Mouse (Mus musculus) left cerebral cortex, adult 8-10 months (tissue): ENCODE data around the gene Hcn4. TPM values are rescaled to one million over a fixed set of nuclear protein-coding genes. Genes with fewer than 3 reads are reported as not detected.

Experiments
- DNase-seq, 2 experiments: peaks; one replicate each; pipeline ENCODE4 v3.0.0; 2022; ENCODE audit warnings: low spot score in 2 of 2
- total RNA-seq, 4 experiments: library from RNA; stranded (reverse); gene quantifications; 2 replicates each; pipeline ENCODE4 v1.2.4; 2022

Gene Hcn4
- total RNA-seq, 4 experiments from 2014 or later = 4.8 to 6.2 (median 5.5) TPM

GRCm38 (mm10) chr9:58847676-58848075 is 24.5 kb downstream of the Hcn4 start:
- no peak for DNase-seq

- DNase-seq = no peak
These were observed 26.5 kb downstream of the Hcn4 start for GRCm38 (mm10) chr9:58849576-58850315.

GRCm38 (mm10) chr9:58854931-58855330 is 31.7 kb downstream of the Hcn4 start:
- no peak for DNase-seq

GRCm38 (mm10) chr9:58859080-58859635 is 35.9 kb downstream of the Hcn4 start:
- no peak for DNase-seq

- no peak for DNase-seq
These were observed 40.6 kb downstream of the Hcn4 start for GRCm38 (mm10) chr9:58863826-58864225.

GRCm38 (mm10) chr9:58871141-58871540 is 47.9 kb downstream of the Hcn4 start:
- DNase-seq = no peak

- DNase-seq = peak; percentile 35 to 45
These were observed 50.5 kb downstream of the Hcn4 start for GRCm38 (mm10) chr9:58873541-58874324.

GRCm38 (mm10) chr9:58874354-58874753 is 51.1 kb downstream of the Hcn4 start:
- no peak for DNase-seq

GRCm38 (mm10) chr9:58875439-58875838 is 52.2 kb downstream of the Hcn4 start:
- DNase-seq = no peak

- DNase-seq = no peak
These were observed 53.9 kb downstream of the Hcn4 start for GRCm38 (mm10) chr9:58876946-58877625.

GRCm38 (mm10) chr9:58879836-58880235 is 56.6 kb downstream of the Hcn4 start:
- DNase-seq = no peak

- no peak for DNase-seq
These were observed 59.5 kb downstream of the Hcn4 start for GRCm38 (mm10) chr9:58882686-58883085.

GRCm38 (mm10) chr9:58889782-58890448 is 66.7 kb downstream of the Hcn4 start:
- no peak for DNase-seq

GRCm38 (mm10) chr9:58890893-58891292 is 67.7 kb downstream of the Hcn4 start:
- no peak for DNase-seq

- DNase-seq = no peak
These were observed 68.8 kb downstream of the Hcn4 start for GRCm38 (mm10) chr9:58891840-58892640.

GRCm38 (mm10) chr9:58899602-58900001 is 76.4 kb downstream of the Hcn4 start:
- DNase-seq = no peak

- DNase-seq = peak in 1 of 2 experiments; percentile 34
These were observed 79.8 kb downstream of the Hcn4 start for GRCm38 (mm10) chr9:58902869-58903585.
